Mouse (Mus musculus) CH12.LX (cell line): ENCODE results near the gene Golgb1.

Source experiments
- CHD1 ChIP-seq: IDR thresholded peaks from 2 replicates; pipeline ENCODE4 v1.6.1; 2012; ENCODE audit warnings: low read depth, low read length, improper control_type of control experiment, inconsistent platforms
- CTCF ChIP-seq, 2 experiments: IDR thresholded peaks in 1 of 2; conservative IDR thresholded peaks in 1 of 2; 2 replicates each; pipeline ENCODE4 v1.5.1; 2011 to 2012; ENCODE audit warnings: low read depth in 2 of 2, low read length in 2 of 2, improper control_type of control experiment in 1 of 2, inconsistent platforms in 1 of 2, mild to moderate bottlenecking in 1 of 2, moderate library complexity in 1 of 2
- ELF1 ChIP-seq: IDR thresholded peaks from 2 replicates; pipeline ENCODE4 v1.6.1; 2014; ENCODE audit warnings: low read depth, mild to moderate bottlenecking, inconsistent platforms, low read length, improper control_type of control experiment
- EP300 ChIP-seq: IDR thresholded peaks from 2 replicates; pipeline ENCODE4 v1.6.1; 2011; ENCODE audit warnings: low read length, improper control_type of control experiment
- MXI1 ChIP-seq: IDR thresholded peaks from 2 replicates; pipeline ENCODE4 v1.6.1; 2011; ENCODE audit warnings: mild to moderate bottlenecking, low read depth, low read length, improper control_type of control experiment
- MYC ChIP-seq: IDR thresholded peaks from 2 replicates; pipeline ENCODE4 v1.6.1; 2011; ENCODE audit warnings: low read depth, mild to moderate bottlenecking, improper control_type of control experiment, low read length
- NRF1 ChIP-seq: IDR thresholded peaks from 2 replicates; pipeline ENCODE4 v1.6.1; 2014; ENCODE audit warnings: low read depth, mild to moderate bottlenecking, inconsistent platforms, low read length, improper control_type of control experiment, moderate library complexity
- POLR2A ChIP-seq: IDR thresholded peaks from 2 replicates; pipeline ENCODE4 v1.6.1; 2011; ENCODE audit warnings: low read depth, mild to moderate bottlenecking, improper control_type of control experiment, low read length
- POLR2AphosphoS2 ChIP-seq: IDR thresholded peaks from 2 replicates; pipeline ENCODE4 v1.6.1; 2011; ENCODE audit warnings: low read depth, low read length, improper control_type of control experiment
- RCOR1 ChIP-seq: conservative IDR thresholded peaks from 2 replicates; pipeline ENCODE4 v1.6.1; 2012; ENCODE audit warnings: low read depth, mild to moderate bottlenecking, inconsistent platforms, low read length, improper control_type of control experiment
- USF1 ChIP-seq: IDR thresholded peaks from 2 replicates; pipeline ENCODE4 v1.6.1; 2014; ENCODE audit warnings: low read depth, mild to moderate bottlenecking, inconsistent platforms, low read length, improper control_type of control experiment
- USF2 ChIP-seq: conservative IDR thresholded peaks from 2 replicates; pipeline ENCODE4 v1.6.1; 2011; ENCODE audit warnings: low read depth, low read length, improper control_type of control experiment
- ZKSCAN1 ChIP-seq: IDR thresholded peaks from 2 replicates; pipeline ENCODE4 v1.6.1; 2012; ENCODE audit warnings: low read depth, inconsistent platforms, low read length, improper control_type of control experiment, borderline replicate concordance
- ZMIZ1 ChIP-seq: IDR thresholded peaks from 2 replicates; pipeline ENCODE4 v1.6.1; 2012; ENCODE audit warnings: low read depth, mild to moderate bottlenecking, inconsistent platforms, low read length, improper control_type of control experiment

- TF ChIP-seq CTCF (conservative IDR thresholded peaks at IDR 0.05 in 1 of 2, IDR thresholded peaks at IDR 0.05 in 1 of 2; ENCODE audit: low read depth in 2 of 2, low read length in 2 of 2): peak; percentile 34 to 71; a peak in 2 of 4 replicates
- no peak for TF ChIP-seq ZKSCAN1
- TF ChIP-seq EP300: no peak
- TF ChIP-seq MYC: no peak
- no peak for TF ChIP-seq RCOR1
- TF ChIP-seq MXI1: no peak; the same call in 1 of the 2 replicates
- TF ChIP-seq POLR2A: no peak
- TF ChIP-seq USF2: no peak
- 0 out of 2 replicates have a peak, but pooled peaks have one; percentile 43 for TF ChIP-seq CHD1
- TF ChIP-seq POLR2AphosphoS2: no peak; the same call in 1 of the 2 replicates
- no peak for TF ChIP-seq USF1
- 0 out of 2 replicates have a peak, but pooled peaks have one; percentile 23 for TF ChIP-seq ELF1
- no peak for TF ChIP-seq ZMIZ1
- TF ChIP-seq NRF1: no peak
Measured at GRCm38 (mm10) chr16:36877316-36877715, 2.4 kb downstream of the Golgb1 start.
